Mouse (Mus musculus): ENCODE measurements around the gene Bnc2.

- no peak for TF ChIP-seq MYOD1 (IDR thresholded peaks at IDR 0.05; ENCODE audit: control insufficient read depth, insufficient read length, low read depth)
- TF ChIP-seq CTCF (IDR thresholded peaks at IDR 0.05; ENCODE audit: control insufficient read depth, insufficient read depth, insufficient read length): no peak
- TF ChIP-seq MYOG (IDR thresholded peaks at IDR 0.05; ENCODE audit: control insufficient read depth, extremely low read depth, insufficient read length): no peak
- TF ChIP-seq USF1 (IDR thresholded peaks at IDR 0.05; ENCODE audit: low read depth): no peak
- no peak for TF ChIP-seq MAX (IDR thresholded peaks at IDR 0.05)
- no peak for TF ChIP-seq CEBPB (IDR thresholded peaks at IDR 0.05; ENCODE audit: low read depth)
- TF ChIP-seq FOSL1 (IDR thresholded peaks at IDR 0.05; ENCODE audit: insufficient read depth, low read length, poor library complexity, severe bottlenecking): no peak
Observed at GRCm38 (mm10) chr4:84454493-84454892, 220.6 kb downstream of the Bnc2 start.
